Mouse (Mus musculus): ENCODE measurements around the gene Tbc1d16.

- TF ChIP-seq CTCF (IDR thresholded peaks at IDR 0.05; ENCODE audit: borderline replicate concordance, extremely low read depth, insufficient read depth, insufficient read length), result no peak
- TF ChIP-seq POLR2A (IDR thresholded peaks at IDR 0.05; ENCODE audit: borderline replicate concordance, extremely low read depth, insufficient read depth, insufficient read length, poor library complexity, severe bottlenecking), result no peak
These were observed 83.4 kb downstream of the Tbc1d16 start for GRCm38 (mm10) chr11:119144801-119145475.
